Mouse (Mus musculus) heart, postnatal 0 days (tissue): Measurements from ENCODE around the gene Krtap3-2. TPM values are rescaled to one million over a fixed set of nuclear protein-coding genes. Genes with fewer than 3 reads are reported as not detected.

ENCODE experiments used
- ATAC-seq: fragments of 200-750 bp; cut with Nextera tagmentation; 2 replicates; pipeline ENCODE4 v1.8.0; 2017; ENCODE audit warnings: low read depth, moderate number of reproducible peaks, moderate library complexity; ENCODE audit not compliant: insufficient read depth
- DNase-seq: peaks from one replicate; pipeline ENCODE4 v3.0.0-alpha.2; 2016; ENCODE audit warnings: low spot score
- H3K27ac ChIP-seq: fragments of 300-500 bp; sonication (generic); 2 replicates; pipeline ENCODE4 v1.5.1; 2014; ENCODE audit warnings: low read depth, mild to moderate bottlenecking
- H3K27me3 ChIP-seq: fragments of 300-500 bp; sonication (generic); 2 replicates; pipeline ENCODE4 v1.6.1; 2014; ENCODE audit warnings: low read length, mixed read lengths; ENCODE audit not compliant: control insufficient read depth, insufficient read depth
- H3K36me3 ChIP-seq: fragments of 300-500 bp; sonication (generic); replicated peaks from 2 replicates; pipeline ENCODE4 v1.6.1; 2014; ENCODE audit warnings: low read length, mixed read lengths; ENCODE audit not compliant: control insufficient read depth, insufficient read depth
- H3K4me1 ChIP-seq: fragments of 300-500 bp; sonication (generic); 2 replicates; pipeline ENCODE4 v1.6.1; 2014; ENCODE audit warnings: antibody characterized with exemption; ENCODE audit not compliant: control insufficient read depth, insufficient read depth
- H3K4me2 ChIP-seq: fragments of 300-500 bp; sonication (generic); 2 replicates; pipeline ENCODE4 v1.6.1; 2014; ENCODE audit warnings: low read depth, mild to moderate bottlenecking, low read length, moderate library complexity
- H3K4me3 ChIP-seq: fragments of 300-500 bp; sonication (generic); 2 replicates; pipeline ENCODE4 v1.5.1; 2014; ENCODE audit warnings: low read depth, low read length
- H3K9ac ChIP-seq: fragments of 300-500 bp; sonication (generic); replicated peaks from 2 replicates; pipeline ENCODE4 v1.6.1; 2014; ENCODE audit warnings: low read depth, low read length, mixed read lengths
- H3K9me3 ChIP-seq: fragments of 300-500 bp; sonication (generic); replicated peaks from 2 replicates; pipeline ENCODE4 v1.6.1; 2016; ENCODE audit warnings: low read length; ENCODE audit not compliant: control insufficient read depth
- CTCF ChIP-seq: IDR thresholded peaks from 2 replicates; pipeline ENCODE4 v1.5.1; 2016; ENCODE audit warnings: antibody characterized with exemption, control low read depth, low read depth
- EP300 ChIP-seq: IDR thresholded peaks from 2 replicates; pipeline ENCODE4 v1.6.1; 2016; ENCODE audit warnings: antibody characterized with exemption, low read depth
- WGBS: fragments of 180-500 bp; shearing (Covaris S2); extraction: QIAGEN DNeasy Blood & Tissue Kit; methylation state at CpG from one replicate; pipeline ENCODE4 v1.1.7; 2014; 5-methylcytosine and 5-hydroxymethylcytosine counted together
- polyA plus RNA-seq: library from polyadenylated mRNA; unstranded; fragments of >200 nt; fragmentation: Nextera tagmentation; extraction: Ambion mirVana; gene quantifications from 2 replicates; pipeline ENCODE4 v1.2.1, GENCODE M21; 2015
- total RNA-seq: library from RNA; depleted of rRNA; stranded (reverse); fragments of >200 nt; gene quantifications from 2 replicates; pipeline ENCODE4 v1.2.3, GENCODE M21; 2014; ENCODE audit warnings: low replicate concordance; rRNA removed

The Krtap3-2 gene
- total and polyA plus RNA-seq, 2 experiments from 2014 or later: not detected

DNA sequence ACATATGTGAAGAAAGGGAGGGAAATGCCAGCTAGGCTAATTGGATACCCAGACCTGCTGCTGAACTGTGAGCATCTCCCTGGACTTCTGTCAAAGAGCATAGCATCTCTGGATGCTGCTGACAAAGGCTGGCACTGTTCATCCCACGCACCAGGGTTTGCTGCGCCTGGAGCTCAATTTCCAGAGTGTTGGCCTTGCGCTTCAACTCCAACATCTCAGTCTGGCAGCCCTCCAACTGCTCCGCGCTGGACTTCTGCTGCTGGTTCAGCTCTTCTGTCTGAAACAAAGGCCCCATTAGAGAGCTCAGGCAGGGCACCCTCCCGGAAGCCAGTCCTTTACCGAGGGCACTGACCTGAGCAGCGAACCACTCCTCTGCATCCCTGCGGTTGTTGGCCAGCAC is 16.9 kb downstream of the Krtap3-2 start:
- Histone ChIP-seq H3K9me3 (no peaks in the 10 kb centered on the region), H3K36me3 (no peaks in the 10 kb centered on the region), H3K9ac (no peak overlapping the region), H3K4me3 (no peak overlapping the region), H3K4me2 (no peak overlapping the region), H3K27me3 (no peaks in the 10 kb centered on the region), H3K27ac (no peak overlapping the region), H3K4me1 (no peaks in the 10 kb centered on the region)
- ATAC-seq: no peak
- WGBS: 46% methylated on average over 9 of the region's 9 CpGs
- TF ChIP-seq CTCF (no peak), EP300 (no peak)
- no peak for DNase-seq

GRCm38 (mm10) chr11:99521288-99521860 is 35.3 kb downstream of the Krtap3-2 start, which contains the start of gene Krt39:
TSS of gene Krt39 (minus strand) at chr11:99521338.
- no peaks in the 10 kb centered on the region for H3K27me3 ChIP-seq
- DNase-seq (no peak), ATAC-seq (no peak)
- no peaks in the 10 kb centered on the region for H3K36me3 ChIP-seq
- WGBS: 73% methylated on average over 13 of the region's 13 CpGs
- no peak within 1 kb of the TSS for H3K4me3 ChIP-seq
- TF ChIP-seq EP300: no peak
- no peak for TF ChIP-seq CTCF
- no peak within 1 kb of the TSS for H3K27ac ChIP-seq
- H3K4me2 ChIP-seq: no peak within 1 kb of the TSS
- H3K9ac ChIP-seq: no peak within 1 kb of the TSS
- no peaks in the 10 kb centered on the region for H3K4me1 ChIP-seq
- no peaks in the 10 kb centered on the region for H3K9me3 ChIP-seq

GRCm38 (mm10) chr11:99514098-99514497 is 42.6 kb downstream of the Krtap3-2 start:
- Histone ChIP-seq H3K4me1 (no peaks in the 10 kb centered on the region), H3K27me3 (no peaks in the 10 kb centered on the region), H3K9ac (no peak overlapping the region), H3K9me3 (no peaks in the 10 kb centered on the region), H3K4me2 (no peak overlapping the region), H3K4me3 (no peak overlapping the region), H3K27ac (no peak overlapping the region), H3K36me3 (no peaks in the 10 kb centered on the region)
- TF ChIP-seq CTCF (no peak), EP300 (no peak)
- DNase-seq: no peak
- no peak for ATAC-seq
- WGBS: 77% methylated on average over 8 of the region's 8 CpGs

Other genes with a start within 250 kb of the Krtap3-2 start
Only the 30 nearest of the 35 such genes appear.
- not detected in 2 replicates for gene Krt26, start 218.9 kb downstream of the Krtap3-2 start, total RNA-seq
- not detected in 2 replicates for gene Krt26, start 218.9 kb downstream of the Krtap3-2 start, polyA plus RNA-seq
- gene Krt27, start 205.7 kb downstream of the Krtap3-2 start, total RNA-seq: not detected in 2 replicates
- not detected in 2 replicates for gene Krt27, start 205.7 kb downstream of the Krtap3-2 start, polyA plus RNA-seq
- gene Krt28, start 181.9 kb downstream of the Krtap3-2 start, total RNA-seq: 3.1 TPM in 1 of 2 replicates, not detected in the other
- gene Krt28, start 181.9 kb downstream of the Krtap3-2 start, polyA plus RNA-seq: 0.10 and 0.14 TPM in 2 replicates
- gene Krt10, start 167.5 kb downstream of the Krtap3-2 start, total RNA-seq: 0.31 and 0.84 TPM in 2 replicates
- gene Krt10, start 167.5 kb downstream of the Krtap3-2 start, polyA plus RNA-seq: 20.4 and 22.6 TPM in 2 replicates
- gene Krt12, start 134.6 kb downstream of the Krtap3-2 start, total RNA-seq: not detected in 2 replicates
- not detected in 2 replicates for gene Krt12, start 134.6 kb downstream of the Krtap3-2 start, polyA plus RNA-seq
- gene Krt20, start 118.7 kb downstream of the Krtap3-2 start, total RNA-seq: not detected in 2 replicates
- 0.26 and 0.38 TPM in 2 replicates for gene Krt20, start 118.7 kb downstream of the Krtap3-2 start, polyA plus RNA-seq
- gene Krt23, start 63.7 kb downstream of the Krtap3-2 start, total RNA-seq: not detected in 2 replicates
- 0.07 and 0.12 TPM in 2 replicates for gene Krt23, start 63.7 kb downstream of the Krtap3-2 start, polyA plus RNA-seq
- gene Krt39, start 35.5 kb downstream of the Krtap3-2 start, total RNA-seq: not detected in 2 replicates
- not detected in 2 replicates for gene Krt39, start 35.5 kb downstream of the Krtap3-2 start, polyA plus RNA-seq
- gene Krt40, start 13.7 kb downstream of the Krtap3-2 start, total RNA-seq: not detected in 2 replicates
- not detected in 2 replicates for gene Krt40, start 13.7 kb downstream of the Krtap3-2 start, polyA plus RNA-seq
- gene Krtap3-3, start 6.0 kb downstream of the Krtap3-2 start, total RNA-seq: not detected in 2 replicates
- gene Krtap3-3, start 6.0 kb downstream of the Krtap3-2 start, polyA plus RNA-seq: not detected in 2 replicates
- not detected in 2 replicates for gene Gm11939, start 2.6 kb upstream of the Krtap3-2 start, total RNA-seq
- not detected in 2 replicates for gene Gm11939, start 2.6 kb upstream of the Krtap3-2 start, polyA plus RNA-seq
- not detected in 2 replicates for gene Krtap3-1, start 9.8 kb upstream of the Krtap3-2 start, total RNA-seq
- gene Krtap3-1, start 9.8 kb upstream of the Krtap3-2 start, polyA plus RNA-seq: not detected in 2 replicates
- gene Krtap1-5, start 24.2 kb upstream of the Krtap3-2 start, total RNA-seq: not detected in 2 replicates
- not detected in 2 replicates for gene Krtap1-5, start 24.2 kb upstream of the Krtap3-2 start, polyA plus RNA-seq
- not detected in 2 replicates for gene Krtap1-4, start 26.8 kb upstream of the Krtap3-2 start, total RNA-seq
- not detected in 2 replicates for gene Krtap1-4, start 26.8 kb upstream of the Krtap3-2 start, polyA plus RNA-seq
- not detected in 2 replicates for gene Krtap1-3, start 34.5 kb upstream of the Krtap3-2 start, total RNA-seq
- not detected in 2 replicates for gene Krtap1-3, start 34.5 kb upstream of the Krtap3-2 start, polyA plus RNA-seq
- not detected in 2 replicates for gene Krtap9-3, start 41.3 kb upstream of the Krtap3-2 start, total RNA-seq
- gene Krtap9-3, start 41.3 kb upstream of the Krtap3-2 start, polyA plus RNA-seq: not detected in 2 replicates
- not detected in 2 replicates for gene Gm11938, start 46.5 kb upstream of the Krtap3-2 start, total RNA-seq
- not detected in 2 replicates for gene Gm11938, start 46.5 kb upstream of the Krtap3-2 start, polyA plus RNA-seq
- gene Gm11937, start 53.3 kb upstream of the Krtap3-2 start, total RNA-seq: not detected in 2 replicates
- not detected in 2 replicates for gene Gm11937, start 53.3 kb upstream of the Krtap3-2 start, polyA plus RNA-seq
- not detected in 2 replicates for gene Krtap2-4, start 58.0 kb upstream of the Krtap3-2 start, total RNA-seq
- not detected in 2 replicates for gene Krtap2-4, start 58.0 kb upstream of the Krtap3-2 start, polyA plus RNA-seq
- gene Gm11562, start 63.6 kb upstream of the Krtap3-2 start, total RNA-seq: not detected in 2 replicates
- not detected in 2 replicates for gene Gm11562, start 63.6 kb upstream of the Krtap3-2 start, polyA plus RNA-seq
- not detected in 2 replicates for gene Krtap4-1, start 71.4 kb upstream of the Krtap3-2 start, total RNA-seq
- gene Krtap4-1, start 71.4 kb upstream of the Krtap3-2 start, polyA plus RNA-seq: not detected in 2 replicates
- gene Krtap4-2, start 78.2 kb upstream of the Krtap3-2 start, total RNA-seq: not detected in 2 replicates
- gene Krtap4-2, start 78.2 kb upstream of the Krtap3-2 start, polyA plus RNA-seq: not detected in 2 replicates
- gene Krtap4-7, start 87.2 kb upstream of the Krtap3-2 start, total RNA-seq: not detected in 2 replicates
- gene Krtap4-7, start 87.2 kb upstream of the Krtap3-2 start, polyA plus RNA-seq: not detected in 2 replicates
- gene Gm11555, start 93.4 kb upstream of the Krtap3-2 start, total RNA-seq: not detected in 2 replicates
- gene Gm11555, start 93.4 kb upstream of the Krtap3-2 start, polyA plus RNA-seq: not detected in 2 replicates
- not detected in 2 replicates for gene Gm11563, start 102.1 kb upstream of the Krtap3-2 start, total RNA-seq
- gene Gm11563, start 102.1 kb upstream of the Krtap3-2 start, polyA plus RNA-seq: not detected in 2 replicates
- gene Krtap4-6, start 109.1 kb upstream of the Krtap3-2 start, total RNA-seq: not detected in 2 replicates
- gene Krtap4-6, start 109.1 kb upstream of the Krtap3-2 start, polyA plus RNA-seq: not detected in 2 replicates
- not detected in 2 replicates for gene Gm14190, start 133.9 kb upstream of the Krtap3-2 start, total RNA-seq
- not detected in 2 replicates for gene Gm14190, start 133.9 kb upstream of the Krtap3-2 start, polyA plus RNA-seq
- not detected in 2 replicates for gene Gm14180, start 177.4 kb upstream of the Krtap3-2 start, total RNA-seq
- not detected in 2 replicates for gene Gm14180, start 177.4 kb upstream of the Krtap3-2 start, polyA plus RNA-seq
- gene Gm11595, start 216.1 kb upstream of the Krtap3-2 start, total RNA-seq: not detected in 2 replicates
- not detected in 2 replicates for gene Gm11595, start 216.1 kb upstream of the Krtap3-2 start, polyA plus RNA-seq
- not detected in 2 replicates for gene Krtap4-8, start 223.9 kb upstream of the Krtap3-2 start, total RNA-seq
- gene Krtap4-8, start 223.9 kb upstream of the Krtap3-2 start, polyA plus RNA-seq: not detected in 2 replicates